Mouse (Mus musculus): ENCODE data around the gene Mga. TPM values are rescaled to one million over a fixed set of nuclear protein-coding genes. Genes with fewer than 3 reads are reported as not detected.
A peak's percentile ranks its signal among the peaks of the same experiment; 100 is the strongest.

The Mga gene
- total RNA-seq (2021): 10 to 100 TPM; 57.9 to 65.6 TPM
- long read RNA-seq, experiment 1, partial matches to known transcripts: 0 of 3 reads
- long read RNA-seq, experiment 1, other reads (novel, unspliced or antisense): 3 of 3 reads
- long read RNA-seq, experiment 2, partial matches to known transcripts: 1 of 2 reads
- long read RNA-seq, experiment 2, other reads (novel, unspliced or antisense): 1 of 2 reads

DNA sequence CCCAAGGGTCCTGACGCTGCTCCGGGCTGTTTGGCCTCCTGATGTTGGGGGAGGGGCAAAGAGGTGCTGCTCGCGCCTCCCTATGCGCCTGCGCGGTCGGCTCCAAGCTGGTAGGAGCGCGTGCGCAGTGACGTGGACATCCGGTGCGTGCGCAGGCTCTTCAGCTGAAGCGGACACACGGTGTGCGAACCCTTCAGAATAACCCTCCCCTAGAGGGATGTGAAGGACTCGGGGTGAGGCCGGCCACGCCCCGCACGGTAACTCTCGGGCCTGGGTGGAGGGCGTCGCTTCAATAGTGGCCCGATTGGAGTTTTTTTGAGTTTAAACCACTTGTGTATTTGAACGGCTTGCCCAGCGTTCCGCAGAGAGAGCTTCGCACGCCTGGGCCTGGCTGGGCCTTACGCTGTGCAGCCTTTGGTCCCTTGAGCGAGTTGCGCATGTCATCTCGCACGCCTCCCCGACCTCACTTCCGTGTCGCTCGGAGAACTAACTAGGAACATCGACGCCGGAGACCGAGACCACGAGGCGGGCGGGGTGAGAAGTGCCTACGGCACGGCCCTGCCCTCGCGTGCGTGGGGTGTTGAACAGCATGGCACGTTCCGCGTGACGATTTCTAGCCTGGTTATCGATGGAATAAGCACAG lies at the start of gene Mga:
Gene Mga, plus strand, starts transcription at position 139 of the 643 bp plus-strand sequence.
- peak; percentile 97 for DNase-seq (ENCODE audit: low spot score in 2 of 2)
- intact Hi-C loops (cut with DNase I): loop anchor here (1.0 kb wide), 1 partner anchor 24 kb away; no protein-coding TSS in a partner anchor

- DNase-seq (ENCODE audit: low spot score in 2 of 2): no peak
- intact Hi-C loops (cut with DNase I): no loop called here
Measured at GRCm38 (mm10) chr2:119853811-119854210, 43.2 kb upstream of the Mga start.

DNA sequence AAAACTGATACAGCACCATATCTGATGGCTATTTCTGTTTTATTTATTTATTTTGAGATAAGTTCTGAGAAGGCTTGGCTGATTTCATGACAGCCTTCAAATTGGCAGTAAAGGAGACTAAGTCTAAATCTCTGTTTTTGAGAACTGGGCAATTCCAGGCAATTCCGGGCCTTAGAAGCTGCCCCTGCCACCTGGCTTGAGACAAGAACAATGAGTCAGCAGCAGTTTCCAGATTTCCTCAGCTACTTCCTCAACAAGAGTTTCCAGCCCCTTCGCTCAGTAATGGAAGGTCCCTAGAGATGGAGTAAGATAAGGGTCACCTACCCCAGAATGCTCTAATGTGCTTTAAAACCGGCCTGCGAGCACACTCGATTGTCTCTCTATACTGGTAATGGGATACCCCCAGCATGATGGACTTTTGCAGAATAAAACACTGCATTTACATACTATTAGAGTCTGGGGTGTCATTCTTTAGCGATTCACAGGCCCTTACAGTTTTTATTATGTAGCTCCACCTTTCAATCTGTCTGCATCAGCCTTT lies 41.6 kb upstream of the Mga start:
- intact Hi-C loops (cut with DNase I): no loop called here
- no peak for DNase-seq (ENCODE audit: low spot score in 2 of 2)

GRCm38 (mm10) chr2:119857341-119857740 lies 39.7 kb upstream of the Mga start:
- no peak for DNase-seq (ENCODE audit: low spot score in 2 of 2)
- intact Hi-C loops (cut with DNase I): no loop called here

DNA sequence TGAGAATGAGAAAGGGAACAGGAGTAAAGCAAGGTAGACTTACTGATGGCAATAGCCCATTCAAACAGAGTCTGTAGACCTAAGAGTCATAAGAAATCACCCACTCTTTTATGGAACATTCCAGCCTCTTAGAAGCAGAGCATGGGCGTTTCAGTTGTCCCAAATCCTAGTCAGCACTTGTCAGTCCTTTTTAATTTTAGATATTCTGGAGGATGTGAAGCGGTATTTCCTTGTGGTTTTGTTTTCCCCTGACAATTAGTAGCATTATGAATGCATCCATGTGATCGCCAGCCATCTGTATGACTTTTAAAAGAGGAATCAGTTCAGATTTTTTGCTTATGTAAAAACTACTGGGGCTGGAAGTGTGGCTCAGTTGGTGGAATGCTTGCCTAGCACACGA lies 32.5 kb upstream of the Mga start:
- intact Hi-C loops (cut with DNase I): no loop called here
- peak; percentile 7 to 24 for DNase-seq (ENCODE audit: low spot score in 2 of 2)

- peak; percentile 35 to 71 for DNase-seq (ENCODE audit: low spot score in 2 of 2)
- intact Hi-C loops (cut with DNase I): loop anchor here (1.0 to 5.0 kb wide), 2 partner anchors 25 to 75 kb away; partner anchors contain the start of genes Mga and Tyro3
Measured at GRCm38 (mm10) chr2:119872371-119873104, 24.5 kb upstream of the Mga start.

- intact Hi-C loops (cut with DNase I): loop anchor here (1.0 to 5.0 kb wide), 2 partner anchors 24 to 76 kb away; partner anchors contain the start of genes Mga and Tyro3
- peak; percentile 89 to 96 for DNase-seq (ENCODE audit: low spot score in 2 of 2)
Measured at GRCm38 (mm10) chr2:119873105-119873464, 23.9 kb upstream of the Mga start.

- DNase-seq (ENCODE audit: low spot score in 2 of 2): no peak
- intact Hi-C loops (cut with DNase I): no loop called here
Measured at GRCm38 (mm10) chr2:119875981-119876380, 21.0 kb upstream of the Mga start.

- intact Hi-C loops (cut with DNase I): no loop called here
- DNase-seq (ENCODE audit: low spot score in 2 of 2): no peak
Measured at GRCm38 (mm10) chr2:119887201-119887600, 9.8 kb upstream of the Mga start.

DNA sequence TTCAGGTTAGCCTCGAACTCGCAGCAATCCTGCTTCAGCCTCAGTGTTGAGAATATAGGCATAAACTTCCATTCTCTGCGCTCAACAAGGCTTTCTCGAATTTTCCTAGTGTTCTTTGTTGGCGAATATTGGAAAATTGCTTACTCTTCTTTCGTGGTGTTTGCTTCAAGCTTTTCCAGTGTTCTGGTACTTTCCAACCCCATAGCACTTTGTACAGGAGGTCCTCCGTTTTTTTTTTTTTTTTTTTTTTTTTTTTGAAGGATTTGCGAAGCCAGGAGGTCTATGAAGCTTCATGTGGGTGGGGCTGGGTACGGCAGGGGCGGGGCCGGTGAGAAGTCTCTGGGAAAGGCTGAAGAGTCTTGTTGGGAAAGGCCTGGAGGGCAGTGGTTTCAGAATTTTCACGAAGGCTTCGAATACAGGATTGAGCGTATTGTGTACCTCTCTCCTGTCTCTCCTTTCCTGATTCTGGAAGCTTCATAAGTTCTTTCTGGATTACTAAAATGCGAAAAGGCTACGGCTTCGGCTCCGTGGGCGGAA lies 407 bp upstream of the Mga start:
- intact Hi-C loops (cut with DNase I): loop anchor here (1.0 kb wide), 1 partner anchor 23 kb away; no protein-coding TSS in a partner anchor
- no peak for DNase-seq (ENCODE audit: low spot score in 2 of 2)

DNA sequence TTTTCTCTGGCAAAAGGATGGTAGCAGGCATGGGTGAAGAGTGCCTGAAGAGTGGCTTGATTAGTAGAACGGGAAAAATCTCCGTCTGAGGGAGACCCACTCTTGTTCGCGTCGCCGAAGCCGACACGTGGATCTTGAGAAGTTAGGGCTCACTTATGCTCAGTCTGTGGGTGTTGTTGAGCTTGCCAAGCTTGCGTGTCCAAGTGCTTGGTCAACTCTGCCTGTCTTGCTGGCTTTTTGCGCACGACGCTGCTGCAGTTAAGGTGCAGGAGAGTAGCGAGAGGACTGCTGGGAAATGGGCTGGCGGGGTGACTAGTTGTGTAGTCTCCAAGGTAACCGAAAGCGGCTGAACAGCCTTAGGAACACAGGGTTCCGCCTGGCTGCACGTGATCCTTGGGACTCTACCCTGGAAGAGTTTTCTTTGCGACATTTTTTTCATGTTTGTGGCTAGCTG lies 1.1 kb downstream of the Mga start:
- intact Hi-C loops (cut with DNase I): no loop called here
- peak; percentile 51 to 76 for DNase-seq (ENCODE audit: low spot score in 2 of 2)

GRCm38 (mm10) chr2:119916007-119916406 lies 19.0 kb downstream of the Mga start:
- no peak for DNase-seq (ENCODE audit: low spot score in 2 of 2)
- intact Hi-C loops (cut with DNase I): no loop called here

DNA sequence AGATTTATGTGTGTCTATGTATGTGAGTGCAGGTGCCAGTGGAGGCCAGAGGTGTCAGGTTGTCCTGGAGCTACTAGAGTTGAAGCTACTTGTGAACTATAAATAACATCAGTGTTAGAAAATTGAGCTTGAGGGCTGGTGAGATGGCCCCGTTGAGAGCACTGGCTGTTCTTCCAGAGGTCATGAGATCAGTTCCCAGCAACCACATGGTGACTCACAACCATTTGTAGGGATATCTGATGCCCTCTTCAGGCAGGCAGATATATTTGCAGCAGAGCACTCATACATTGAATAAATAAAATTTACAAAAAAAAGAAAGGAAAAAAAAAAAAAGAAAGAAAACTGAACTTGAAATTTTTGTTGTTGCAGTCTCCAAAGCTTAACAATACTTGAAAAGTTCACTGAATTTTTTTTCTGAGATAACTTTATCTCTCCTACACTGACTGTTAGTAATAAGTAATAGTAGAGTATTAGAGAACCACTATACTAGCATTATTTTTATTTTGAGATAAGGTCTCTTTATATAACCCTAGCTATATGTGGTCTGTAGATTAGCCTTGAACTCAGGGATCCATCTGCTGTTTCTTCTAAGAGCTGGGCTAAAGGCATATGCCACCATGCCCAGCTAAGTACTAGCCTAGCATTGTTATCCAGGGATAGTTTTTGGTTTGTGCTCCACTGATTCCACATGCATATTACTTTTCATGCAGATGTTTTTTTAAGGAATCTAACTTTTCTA lies 20.8 kb downstream of the Mga start:
- DNase-seq (ENCODE audit: low spot score in 2 of 2): no peak
- intact Hi-C loops (cut with DNase I): no loop called here

- peak; percentile 43 to 48 for DNase-seq (ENCODE audit: low spot score in 2 of 2)
- intact Hi-C loops (cut with DNase I): loop anchor here (2.0 to 5.0 kb wide), 3 partner anchors 40 to 97 kb away; partner anchors contain the start of genes Gm28042 and Jmjd7
Measured at GRCm38 (mm10) chr2:119970571-119970970, 73.5 kb downstream of the Mga start.

- DNase-seq (ENCODE audit: low spot score in 2 of 2): no peak
- intact Hi-C loops (cut with DNase I): loop anchor here (2.0 to 5.0 kb wide), 3 partner anchors 39 to 96 kb away; partner anchors contain the start of genes Gm28042 and Jmjd7
Measured at GRCm38 (mm10) chr2:119971316-119971715, 74.3 kb downstream of the Mga start.

- intact Hi-C loops (cut with DNase I): loop anchor here (2.0 to 5.0 kb wide), 3 partner anchors 39 to 95 kb away; partner anchors contain the start of genes Gm28042 and Jmjd7
Measured at GRCm38 (mm10) chr2:119971837-119972536, 75.0 kb downstream of the Mga start.

GRCm38 (mm10) chr2:119972537-119972879 lies 75.5 kb downstream of the Mga start, which contains the start of gene Mapkbp1:
Gene Mapkbp1 (plus strand): TSS chr2:119972699.
- no peak for DNase-seq (ENCODE audit: low spot score in 2 of 2)
- intact Hi-C loops (cut with DNase I): loop anchor here (5.0 kb wide), 2 partner anchors 55 to 95 kb away; partner anchors contain the start of genes Gm28042 and Jmjd7

More at GRCm38 (mm10) chr2:119971837-119972536, 75.0 kb downstream of the Mga start:
- DNase-seq (ENCODE audit: low spot score in 2 of 2): peak; percentile 96 to 97

- intact Hi-C loops (cut with DNase I): no loop called here
- no peak for DNase-seq (ENCODE audit: low spot score in 2 of 2)
Measured at GRCm38 (mm10) chr2:119980343-119980986, 83.4 kb downstream of the Mga start.

Measured in left cerebral cortex, postnatal 14 days (tissue).